Mouse (Mus musculus): Measurements from ENCODE around the gene Stx16. TPM values are rescaled to one million over a fixed set of nuclear protein-coding genes. Genes with fewer than 3 reads are reported as not detected.

Gene Stx16
- total and polyA plus RNA-seq, 2 experiments from 2014 or later, result 6.9 to 19.8 TPM

DNA sequence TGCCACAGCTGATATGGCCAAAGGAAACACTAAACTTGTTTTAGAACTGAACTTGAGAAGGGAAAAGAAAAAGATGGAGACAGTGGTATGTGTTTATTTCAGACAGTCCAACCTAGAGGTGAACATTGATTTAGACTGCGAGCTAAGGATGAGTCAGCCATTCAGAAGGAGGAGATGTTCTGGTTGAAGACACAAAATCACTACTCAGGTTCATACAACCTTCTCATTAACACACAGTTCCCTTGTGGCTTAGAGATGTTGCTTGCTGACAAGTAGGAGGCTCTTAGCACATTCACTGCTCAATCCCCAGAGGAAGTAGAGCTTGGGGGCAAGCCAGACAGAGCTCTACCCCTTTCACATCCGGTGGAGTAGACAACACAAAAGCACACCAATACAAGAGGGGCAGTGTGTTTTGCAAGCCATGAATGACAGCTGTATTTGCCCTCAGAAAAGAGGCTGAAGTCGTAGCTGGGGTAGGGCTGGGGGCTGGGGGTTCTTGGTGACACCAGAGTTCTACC is 6.5 kb upstream of the Stx16 start:
- no peaks in the 10 kb centered on the region for H3K27me3 ChIP-seq (ENCODE audit: control insufficient read depth, insufficient read depth, low read length)
- ATAC-seq (ENCODE audit: insufficient read depth, low read depth) (no peak), DNase-seq (ENCODE audit: low spot score) (no peak)
- no peak overlapping the region for H3K27ac ChIP-seq (ENCODE audit: low read depth)
- H3K4me1 ChIP-seq (ENCODE audit: control insufficient read depth, insufficient read depth), result no peaks in the 10 kb centered on the region
- no peak overlapping the region for H3K4me3 ChIP-seq (ENCODE audit: low read depth, low read length)
- H3K36me3 ChIP-seq (replicated peaks; ENCODE audit: control insufficient read depth, insufficient read depth, low read length), result no peaks in the 10 kb centered on the region
- H3K9me3 ChIP-seq (replicated peaks; ENCODE audit: control insufficient read depth, low read length), result no peaks in the 10 kb centered on the region
- TF ChIP-seq CTCF (IDR thresholded peaks at IDR 0.05; ENCODE audit: low read depth) (no peak), EP300 (IDR thresholded peaks at IDR 0.05; ENCODE audit: low read depth) (no peak)
- no peak overlapping the region for H3K4me2 ChIP-seq (ENCODE audit: low read depth, low read length)
- 53% methylated on average over 3 of the region's 3 CpGs for WGBS
- H3K9ac ChIP-seq (replicated peaks; ENCODE audit: low read depth, low read length), result no peak overlapping the region

DNA sequence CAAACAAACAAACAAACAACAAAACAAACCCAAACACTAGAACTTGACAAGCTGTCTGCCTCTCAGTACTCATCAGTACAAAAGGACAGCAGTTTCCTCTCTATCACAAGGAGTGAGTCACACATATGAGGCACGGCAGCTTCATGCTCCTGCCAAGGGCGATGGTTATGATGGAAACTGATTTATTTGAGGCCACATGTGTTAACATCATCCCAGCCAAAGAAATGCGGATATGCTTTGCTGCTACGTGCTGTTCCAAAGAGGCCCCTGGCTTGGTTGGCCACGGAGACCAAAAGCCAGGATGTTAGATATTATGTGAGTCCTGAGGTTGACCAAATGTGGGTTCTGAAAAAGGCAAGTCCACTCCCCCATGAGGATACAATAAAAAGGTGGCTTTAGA is 4.7 kb upstream of the Stx16 start:
- Histone ChIP-seq H3K4me2 (ENCODE audit: low read depth, low read length) (no peak overlapping the region), H3K4me3 (ENCODE audit: low read depth, low read length) (no peak overlapping the region), H3K9ac (replicated peaks; ENCODE audit: low read depth, low read length) (no peak overlapping the region), H3K36me3 (replicated peaks; ENCODE audit: control insufficient read depth, insufficient read depth, low read length) (no peaks in the 10 kb centered on the region), H3K9me3 (replicated peaks; ENCODE audit: control insufficient read depth, low read length) (no peaks in the 10 kb centered on the region), H3K27ac (ENCODE audit: low read depth) (no peak overlapping the region), H3K4me1 (ENCODE audit: control insufficient read depth, insufficient read depth) (peaks cover 9% of the 10 kb centered on the region), H3K27me3 (ENCODE audit: control insufficient read depth, insufficient read depth, low read length) (no peaks in the 10 kb centered on the region)
- ATAC-seq (ENCODE audit: insufficient read depth, low read depth) (no peak), DNase-seq (ENCODE audit: low spot score) (no peak)
- 73% methylated on average over 5 of the region's 5 CpGs for WGBS
- TF ChIP-seq EP300 (IDR thresholded peaks at IDR 0.05; ENCODE audit: low read depth) (no peak), CTCF (IDR thresholded peaks at IDR 0.05; ENCODE audit: low read depth) (no peak)

GRCm38 (mm10) chr2:174073156-174073790 is 2.8 kb upstream of the Stx16 start:
- H3K9ac ChIP-seq (replicated peaks; ENCODE audit: low read depth, low read length), result no peak overlapping the region
- WGBS, result 67% methylated on average over 5 of the region's 5 CpGs
- no peak overlapping the region for H3K4me2 ChIP-seq (ENCODE audit: low read depth, low read length)
- TF ChIP-seq EP300 (IDR thresholded peaks at IDR 0.05; ENCODE audit: low read depth) (no peak), CTCF (IDR thresholded peaks at IDR 0.05; ENCODE audit: low read depth) (no peak)
- peaks cover 25% of the 10 kb centered on the region for H3K4me1 ChIP-seq (ENCODE audit: control insufficient read depth, insufficient read depth)
- no peak for ATAC-seq (ENCODE audit: insufficient read depth, low read depth)
- no peak overlapping the region for H3K4me3 ChIP-seq (ENCODE audit: low read depth, low read length)
- no peak for DNase-seq (ENCODE audit: low spot score)
- H3K36me3 ChIP-seq (replicated peaks; ENCODE audit: control insufficient read depth, insufficient read depth, low read length), result no peaks in the 10 kb centered on the region
- no peak overlapping the region for H3K27ac ChIP-seq (ENCODE audit: low read depth)
- no peaks in the 10 kb centered on the region for H3K27me3 ChIP-seq (ENCODE audit: control insufficient read depth, insufficient read depth, low read length)
- no peaks in the 10 kb centered on the region for H3K9me3 ChIP-seq (replicated peaks; ENCODE audit: control insufficient read depth, low read length)

DNA sequence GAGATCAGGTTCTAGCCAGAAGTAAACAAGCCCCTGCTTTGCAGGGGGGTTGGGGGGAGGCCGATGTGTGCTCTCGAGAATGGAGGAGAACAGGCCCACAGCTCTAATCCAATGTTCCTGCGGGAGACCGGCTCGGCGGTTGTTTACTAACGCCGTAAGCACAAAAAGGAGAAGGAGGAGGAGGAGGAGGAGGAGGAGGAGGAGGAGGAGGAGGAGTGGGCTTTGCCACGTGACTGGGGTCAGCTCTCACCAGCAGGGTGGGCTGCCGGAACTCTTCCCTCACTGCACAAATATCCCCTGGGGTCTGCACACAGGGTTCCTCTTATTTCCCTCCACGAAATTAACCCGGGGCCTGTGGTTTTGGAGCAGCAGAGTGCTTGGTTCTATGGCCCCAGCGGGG is 1.5 kb upstream of the Stx16 start:
- 3% methylated on average over 11 of the region's 13 CpGs for WGBS
- peak overlapping the region; percentile 98 for H3K4me2 ChIP-seq (ENCODE audit: low read depth, low read length)
- no peak for DNase-seq (ENCODE audit: low spot score)
- H3K36me3 ChIP-seq (replicated peaks; ENCODE audit: control insufficient read depth, insufficient read depth, low read length), result no peaks in the 10 kb centered on the region
- H3K9ac ChIP-seq (replicated peaks; ENCODE audit: low read depth, low read length), result peak overlapping the region; percentile 51
- no peak for TF ChIP-seq EP300 (IDR thresholded peaks at IDR 0.05; ENCODE audit: low read depth)
- TF ChIP-seq CTCF (IDR thresholded peaks at IDR 0.05; ENCODE audit: low read depth), result no peak
- H3K9me3 ChIP-seq (replicated peaks; ENCODE audit: control insufficient read depth, low read length), result no peaks in the 10 kb centered on the region
- peak overlapping the region; percentile 93; the same call in 1 of the 2 replicates for H3K27ac ChIP-seq (ENCODE audit: low read depth)
- no peak for ATAC-seq (ENCODE audit: insufficient read depth, low read depth)
- no peaks in the 10 kb centered on the region for H3K27me3 ChIP-seq (ENCODE audit: control insufficient read depth, insufficient read depth, low read length)
- H3K4me3 ChIP-seq (ENCODE audit: low read depth, low read length), result peak overlapping the region; percentile 74
- peaks cover 27% of the 10 kb centered on the region for H3K4me1 ChIP-seq (ENCODE audit: control insufficient read depth, insufficient read depth)

- no peaks in the 10 kb centered on the region for H3K36me3 ChIP-seq (replicated peaks; ENCODE audit: control insufficient read depth, insufficient read depth, low read length)
- peak overlapping the region; percentile 51 for H3K9ac ChIP-seq (replicated peaks; ENCODE audit: low read depth, low read length)
- ATAC-seq (ENCODE audit: insufficient read depth, low read depth) (no peak), DNase-seq (ENCODE audit: low spot score) (no peak)
- peaks cover 27% of the 10 kb centered on the region for H3K4me1 ChIP-seq (ENCODE audit: control insufficient read depth, insufficient read depth)
- H3K27ac ChIP-seq (ENCODE audit: low read depth), result peak overlapping the region; percentile 93
- no peaks in the 10 kb centered on the region for H3K9me3 ChIP-seq (replicated peaks; ENCODE audit: control insufficient read depth, low read length)
- no peaks in the 10 kb centered on the region for H3K27me3 ChIP-seq (ENCODE audit: control insufficient read depth, insufficient read depth, low read length)
- TF ChIP-seq EP300 (IDR thresholded peaks at IDR 0.05; ENCODE audit: low read depth) (no peak), CTCF (IDR thresholded peaks at IDR 0.05; ENCODE audit: low read depth) (no peak)
- WGBS, result 5% methylated on average over 22 of the region's 22 CpGs
- peak overlapping the region; percentile 98 for H3K4me2 ChIP-seq (ENCODE audit: low read depth, low read length)
- peak overlapping the region; percentile 74 for H3K4me3 ChIP-seq (ENCODE audit: low read depth, low read length)
Observed at GRCm38 (mm10) chr2:174075072-174075570, 987 bp upstream of the Stx16 start.

Measured in heart, postnatal 0 days (tissue).